Mouse (Mus musculus) 416B (cell line): Measurements from ENCODE around the gene Sh3bp5l.
"Not testable (repeated sequence)": the region's sequence is repeated elsewhere in the genome, so short reads cannot be mapped to it uniquely, and the experiment has no call there.

Experiments
- DNase-seq: peaks from one replicate; pipeline ENCODE4 v3.0.0; 2011; ENCODE audit warnings: low read depth

Sh3bp5l gene

DNA sequence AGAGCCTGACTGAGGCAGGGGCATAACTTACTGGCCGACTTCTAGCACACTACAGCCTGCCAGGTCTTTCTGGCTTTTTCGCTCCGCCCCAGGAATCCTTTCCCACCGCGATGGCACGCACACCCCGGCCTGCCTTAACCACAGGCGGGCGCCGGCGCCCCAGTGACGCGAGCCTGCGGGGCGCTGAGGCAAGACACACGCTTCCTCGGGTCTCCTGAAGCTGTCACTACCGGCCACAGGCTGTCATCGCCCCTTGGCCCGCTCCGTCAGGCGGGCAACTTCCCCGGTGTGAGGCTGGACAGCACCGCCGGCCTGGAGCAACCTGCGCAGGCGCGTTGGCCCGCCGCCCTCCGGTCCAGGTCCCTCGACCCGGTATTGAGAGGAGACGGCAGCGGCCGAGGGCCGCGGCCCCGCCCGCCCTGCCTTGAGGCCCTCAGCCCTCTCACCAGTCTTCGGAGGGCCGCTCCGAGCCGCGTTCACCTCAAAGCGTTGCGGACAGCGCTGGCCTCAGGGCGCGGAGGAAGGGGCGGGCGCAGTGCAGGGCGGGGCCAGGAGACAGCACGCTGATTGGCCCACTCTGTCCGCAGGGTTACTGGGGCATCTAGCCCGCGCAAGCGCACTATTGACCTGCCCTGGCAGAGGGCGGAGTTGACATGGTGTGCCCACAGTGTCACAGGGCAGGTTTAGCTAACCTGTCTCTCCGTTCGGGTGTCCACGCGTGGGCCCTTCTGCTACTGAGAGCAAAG is 7.5 kb upstream of the Sh3bp5l start:
- peak; percentile 94 for DNase-seq

- no peak for DNase-seq
Observed at GRCm38 (mm10) chr11:58323570-58324340, 6.8 kb upstream of the Sh3bp5l start.

GRCm38 (mm10) chr11:58324614-58325229 is 5.8 kb upstream of the Sh3bp5l start:
- no peak for DNase-seq

DNA sequence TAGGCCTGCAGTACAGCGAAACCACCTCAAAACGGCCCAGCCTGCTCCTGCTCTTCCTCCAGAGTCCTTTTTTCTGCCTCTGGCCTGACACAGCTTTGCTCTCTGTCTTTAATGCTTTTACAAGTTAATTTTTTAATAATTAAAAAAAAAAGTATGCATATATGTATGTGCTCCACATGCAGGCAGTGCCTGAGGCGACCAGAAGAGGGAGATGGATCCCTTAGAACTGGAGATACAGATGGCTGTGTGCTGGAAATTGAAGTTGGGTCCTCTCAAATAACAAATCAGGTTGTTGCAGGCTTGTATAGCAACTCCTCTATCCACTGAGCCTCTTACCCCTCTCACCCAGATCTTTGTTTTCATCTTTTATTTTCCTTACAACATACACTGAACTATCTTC is 3.7 kb upstream of the Sh3bp5l start:
- peak; percentile 31 for DNase-seq

DNA sequence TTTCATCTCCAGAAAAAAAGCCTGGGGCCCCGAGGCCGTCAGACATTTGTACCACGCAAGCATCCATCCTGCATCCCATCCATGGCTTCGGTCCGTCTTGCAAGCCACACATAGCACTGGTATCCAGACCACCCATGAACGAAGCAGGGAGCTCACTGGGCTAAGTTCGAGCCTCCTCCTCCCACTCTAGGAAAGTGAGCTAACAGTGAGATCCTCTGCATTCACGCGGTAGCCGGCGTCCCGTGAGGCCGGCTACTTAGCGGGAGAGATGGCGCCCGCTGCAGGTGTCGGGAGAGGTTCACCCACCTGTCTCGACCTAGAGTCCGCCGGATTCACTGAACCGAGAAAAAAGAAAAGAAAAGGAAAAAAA is 633 bp upstream of the Sh3bp5l start:
- DNase-seq = no peak

DNA sequence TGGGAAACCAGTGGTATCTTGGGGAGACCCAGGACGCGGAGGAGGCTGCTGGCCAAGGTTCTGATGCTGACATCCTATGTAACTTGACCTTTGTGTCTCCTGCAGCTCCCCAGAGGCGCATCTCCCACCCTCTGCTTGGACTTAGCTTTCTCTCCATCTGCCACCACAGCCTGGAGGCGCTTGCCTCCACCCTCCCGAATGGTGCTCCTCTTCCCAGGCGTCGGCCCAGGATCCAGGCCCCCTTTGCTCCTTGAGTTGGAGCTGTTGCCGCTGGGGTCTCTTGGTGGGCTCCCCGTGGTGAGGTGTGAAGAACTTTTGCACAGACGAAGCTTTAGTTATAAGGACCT is 598 bp downstream of the Sh3bp5l start:
- no peak for DNase-seq

DNA sequence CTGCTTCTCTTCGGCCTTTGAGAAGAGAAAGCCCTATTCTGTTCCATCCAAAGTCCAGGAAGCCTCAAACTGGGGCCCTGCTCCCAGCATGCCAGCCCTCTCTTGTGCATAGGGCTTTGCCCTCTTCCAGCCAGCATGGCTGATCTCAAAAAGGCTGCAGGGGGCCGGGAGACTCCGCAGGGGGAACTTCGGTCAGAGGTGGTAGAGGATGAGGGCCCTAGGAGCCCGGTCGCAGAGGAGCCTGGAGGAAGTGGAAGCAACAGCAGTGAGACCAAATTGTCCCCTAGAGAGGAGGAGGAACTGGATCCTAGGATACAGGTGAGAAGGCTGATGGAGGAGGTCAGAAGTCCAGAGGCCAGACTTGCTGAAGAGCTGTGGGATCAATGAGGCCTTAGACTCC is 1.0 kb downstream of the Sh3bp5l start:
- DNase-seq = no peak

GRCm38 (mm10) chr11:58334746-58335145 is 4.2 kb downstream of the Sh3bp5l start:
- DNase-seq = no peak

- DNase-seq = no peak
Observed at GRCm38 (mm10) chr11:58346745-58347144, 16.2 kb downstream of the Sh3bp5l start.

- DNase-seq = peak; percentile 22
Observed at GRCm38 (mm10) chr11:58350628-58351027, 20.1 kb downstream of the Sh3bp5l start.

DNA sequence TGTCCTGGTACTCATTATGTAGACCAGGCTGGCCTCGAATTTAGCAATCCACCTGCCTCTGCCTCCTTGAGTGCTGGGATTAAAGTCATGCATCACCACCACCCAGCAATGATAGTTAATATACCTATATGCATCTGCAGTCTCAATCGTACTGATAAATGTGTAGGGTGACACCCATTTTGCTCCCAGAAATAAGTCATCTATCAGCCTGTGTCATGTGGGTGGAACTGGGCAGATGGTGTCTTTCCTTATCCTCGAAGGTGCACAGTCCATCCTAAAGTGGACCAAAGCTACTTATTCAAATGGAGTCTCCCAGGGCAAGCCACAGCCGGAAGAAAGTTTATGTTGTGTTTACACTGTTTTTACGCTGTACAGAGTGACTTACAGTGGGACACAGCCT is 20.7 kb downstream of the Sh3bp5l start:
- DNase-seq = no peak

DNA sequence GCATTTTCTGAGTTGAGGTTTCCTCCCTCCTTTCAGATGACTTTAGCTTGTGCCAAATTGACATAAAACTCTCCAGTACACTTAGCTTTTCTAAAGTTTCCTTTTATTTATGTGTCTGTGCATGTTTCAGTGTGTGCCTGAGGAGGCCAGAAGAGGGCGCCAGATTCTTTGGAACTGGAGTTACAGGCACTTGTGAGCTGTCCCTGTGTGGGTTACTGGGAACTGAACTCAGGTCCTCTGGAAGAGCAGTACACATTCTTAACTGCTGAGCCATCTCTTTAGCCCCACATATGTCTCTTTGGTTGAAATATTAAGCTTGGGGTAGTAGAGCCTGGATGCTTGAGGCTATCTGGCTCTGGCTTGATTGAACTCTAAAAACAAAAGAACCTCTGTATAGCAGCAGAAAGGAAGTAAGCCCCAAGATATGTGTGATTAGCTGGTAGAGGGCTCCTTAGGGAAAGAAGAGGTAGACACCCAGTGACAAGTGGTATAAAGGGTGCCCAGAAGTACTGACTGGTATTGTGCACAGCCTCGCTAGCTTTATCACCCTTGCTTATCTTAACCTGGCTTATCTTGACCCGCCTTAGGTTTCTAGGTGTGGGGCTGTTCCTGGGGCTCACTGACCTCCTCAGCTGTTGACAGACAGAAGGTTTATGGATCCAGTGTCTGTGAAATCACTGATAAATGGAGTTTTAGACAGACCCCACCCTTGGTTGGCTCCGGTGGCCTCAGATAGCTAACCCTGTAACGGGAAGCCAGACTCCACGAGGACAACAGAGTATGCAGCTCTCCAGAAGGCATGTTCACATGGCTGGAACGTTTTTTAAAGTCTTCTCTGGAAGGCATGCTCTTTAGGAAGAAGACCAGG is 22.4 kb downstream of the Sh3bp5l start:
- peak; percentile 47 for DNase-seq

GRCm38 (mm10) chr11:58353709-58354108 is 23.2 kb downstream of the Sh3bp5l start:
- DNase-seq = no peak

DNA sequence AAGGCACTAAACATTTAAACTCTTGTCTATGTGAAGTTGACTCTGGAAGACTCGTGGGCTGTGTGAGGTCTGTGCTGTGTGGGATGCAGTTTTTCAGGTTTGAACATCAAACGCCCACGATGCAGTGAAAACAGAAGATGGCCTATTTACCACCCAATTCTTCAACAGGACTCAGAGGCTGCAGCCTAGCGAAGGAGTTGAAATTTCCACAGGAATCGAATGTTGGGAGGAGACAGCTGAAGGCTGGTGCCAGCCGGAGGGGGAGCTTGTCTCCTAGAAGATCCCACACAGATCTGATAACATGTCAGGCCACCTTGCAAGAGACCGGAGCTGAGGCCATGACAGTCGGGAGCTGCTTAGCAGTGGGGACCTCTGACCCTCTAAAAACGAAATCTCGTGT is 24.0 kb downstream of the Sh3bp5l start:
- no peak for DNase-seq

GRCm38 (mm10) chr11:58354927-58355326 is 24.4 kb downstream of the Sh3bp5l start:
- no peak for DNase-seq

- no peak for DNase-seq
Observed at GRCm38 (mm10) chr11:58357042-58357441, 26.5 kb downstream of the Sh3bp5l start.

DNA sequence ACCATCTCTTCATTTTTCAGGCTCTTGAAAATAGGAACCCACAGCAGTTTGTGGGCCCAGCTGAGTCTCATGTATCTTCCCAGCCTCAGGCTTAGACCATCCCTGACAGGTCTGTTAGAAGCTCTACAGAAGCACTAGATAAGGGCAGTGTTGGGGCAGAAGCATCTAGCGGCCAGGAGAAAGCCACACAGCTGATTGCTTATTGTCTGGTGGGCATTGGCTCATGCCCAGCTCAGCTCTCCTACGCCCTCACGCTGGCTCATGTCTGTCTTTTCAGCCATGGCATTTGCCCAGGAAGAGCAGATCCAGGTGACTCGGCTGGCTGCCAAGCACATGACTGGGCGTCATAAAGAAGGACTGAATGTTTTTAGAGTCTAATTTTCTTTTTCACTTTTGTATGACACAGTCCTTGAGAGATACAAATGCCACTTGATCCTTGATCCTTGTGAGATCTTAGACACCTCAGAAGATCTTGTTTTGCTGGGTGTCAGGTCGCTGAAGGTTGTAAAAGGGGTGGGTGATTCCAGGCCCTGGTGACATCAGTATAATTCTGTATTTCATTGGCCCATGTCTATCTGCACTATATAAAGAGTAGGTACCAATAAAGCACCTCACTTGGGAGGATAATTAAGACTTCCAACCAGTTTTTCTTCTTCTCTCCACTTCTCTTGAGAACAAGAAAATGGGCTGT is 27.5 kb downstream of the Sh3bp5l start:
- DNase-seq = no peak

- DNase-seq = not testable (repeated sequence)
Observed at GRCm38 (mm10) chr11:58362562-58362961, 32.0 kb downstream of the Sh3bp5l start.

GRCm38 (mm10) chr11:58364454-58364853 is 33.9 kb downstream of the Sh3bp5l start:
- DNase-seq = no peak

GRCm38 (mm10) chr11:58366191-58366590 is 35.7 kb downstream of the Sh3bp5l start:
- not testable (repeated sequence) for DNase-seq

DNA sequence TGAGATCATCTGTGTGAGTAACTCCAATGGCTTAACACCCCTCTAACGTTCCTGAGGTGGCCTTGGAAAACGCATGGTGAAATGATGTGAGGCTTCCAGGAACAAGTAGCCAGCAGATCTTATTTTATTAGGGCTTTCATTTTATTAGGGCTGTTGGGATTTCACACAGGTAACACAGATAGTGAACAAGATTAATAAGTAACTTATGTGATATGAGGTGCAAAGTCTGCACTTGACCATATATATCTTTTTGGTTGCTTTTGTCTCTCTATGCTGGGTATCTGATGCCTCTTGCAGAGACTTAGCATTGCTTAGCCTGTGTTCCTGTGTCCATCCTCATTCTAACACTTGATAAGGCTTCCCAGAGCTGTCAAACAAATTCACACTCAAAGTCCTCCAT is 46.7 kb downstream of the Sh3bp5l start:
- no peak for DNase-seq

DNA sequence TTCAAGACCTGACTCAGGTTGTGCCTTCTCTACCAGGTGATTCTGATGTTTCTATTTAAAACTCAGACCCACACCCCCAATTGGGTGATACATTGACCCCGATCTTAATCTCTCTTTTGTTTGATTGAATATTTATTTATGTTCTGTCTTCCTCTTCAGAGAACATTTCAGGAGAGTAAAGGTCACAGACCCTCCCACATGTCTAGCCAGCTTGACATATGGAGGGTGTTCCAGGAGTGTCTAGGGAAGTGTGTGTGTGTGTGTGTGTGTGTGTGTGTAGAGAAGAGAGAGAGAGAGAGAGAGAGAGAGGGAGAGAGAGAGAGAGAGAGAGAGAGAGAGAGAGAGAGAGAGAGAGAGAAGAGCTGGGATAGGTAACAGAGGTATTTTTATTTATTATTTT is 47.2 kb downstream of the Sh3bp5l start:
- no peak for DNase-seq
